Comparison of ENCODE assay signal across 10 mouse cellular contexts in genomic region chr4:147432443-147432790, GRCm38 (mm10). TPM values are rescaled to one million over a fixed set of nuclear protein-coding genes. Genes with fewer than 3 reads are reported as not detected.
DNase-seq lines count a peak whose midpoint lies in the region; ATAC-seq lines count a peak whose summit lies in the region.
"Had no signal": no experiment of that assay in that cellular context is flagged by ENCODE, and none has a peak within 500 bp of the region (broad histone marks: within the 10 kb centered on the region; RNA-seq: fewer than 3 reads in every experiment).

No protein-coding gene starts in this region.

- intact Hi-C loops in gastrocnemius, postnatal 14 days (cut with DNase I; ENCODE audit: low total_unique reads) = no loop called here

- no peaks in the 10 kb centered on the region for H3K4me1 ChIP-seq in kidney, embryonic 16.5 days (ENCODE audit: insufficient read depth, low read length)
- no peaks in the 10 kb centered on the region for H3K4me1 ChIP-seq in embryonic facial prominence, embryonic 15.5 days
- no peaks in the 10 kb centered on the region for H3K4me1 ChIP-seq in hindbrain, embryonic 15.5 days (replicated peaks)
- H3K4me1 ChIP-seq in midbrain, embryonic 14.5 days (ENCODE audit: control insufficient read depth, insufficient read depth, low read length) = no peaks in the 10 kb centered on the region

- H3K4me2 ChIP-seq in kidney, embryonic 16.5 days (replicated peaks; ENCODE audit: low read depth, low read length) = no peak overlapping the region
- no peak overlapping the region for H3K4me2 ChIP-seq in embryonic facial prominence, embryonic 15.5 days (replicated peaks)
- H3K4me2 ChIP-seq in hindbrain, embryonic 15.5 days = no peak overlapping the region
- H3K4me2 ChIP-seq in midbrain, embryonic 14.5 days (ENCODE audit: low read length) = no peak overlapping the region

- 91% methylated on average over 1 of the region's 1 CpGs for WGBS in kidney, embryonic 16.5 days
- WGBS in embryonic facial prominence, embryonic 15.5 days = 84% methylated on average over 1 of the region's 1 CpGs
- 83% methylated on average over 1 of the region's 1 CpGs for WGBS in hindbrain, embryonic 15.5 days
- WGBS in midbrain, embryonic 14.5 days = 89% methylated on average over 1 of the region's 1 CpGs

- H3K27ac ChIP-seq in kidney, embryonic 16.5 days (ENCODE audit: low read length) = no peak overlapping the region
- no peak overlapping the region for H3K27ac ChIP-seq in embryonic facial prominence, embryonic 15.5 days (replicated peaks)
- no peak overlapping the region for H3K27ac ChIP-seq in hindbrain, embryonic 15.5 days (replicated peaks)
- H3K27ac ChIP-seq in midbrain, embryonic 14.5 days (replicated peaks; ENCODE audit: low read depth, low read length) = no peak overlapping the region

- no peak for DNase-seq in kidney, adult 9 months
- no peak for DNase-seq in midbrain, embryonic 14.5 days
- no peak for DNase-seq in frontal cortex, postnatal 10 days (ENCODE audit: low spot score in 2 of 2)
- no peak for DNase-seq in cerebellum, adult 9-10 months
- DNase-seq in gastrocnemius, postnatal 14 days = no peak
- DNase-seq: layer of hippocampus, adult 9-11 months; right cerebral cortex, postnatal 4 days had no signal

- H3K27me3 ChIP-seq in kidney, embryonic 16.5 days (ENCODE audit: insufficient read depth, low read length) = no peaks in the 10 kb centered on the region
- no peaks in the 10 kb centered on the region for H3K27me3 ChIP-seq in embryonic facial prominence, embryonic 15.5 days
- H3K27me3 ChIP-seq in hindbrain, embryonic 15.5 days = no peaks in the 10 kb centered on the region
- no peaks in the 10 kb centered on the region for H3K27me3 ChIP-seq in midbrain, embryonic 14.5 days (ENCODE audit: control insufficient read depth, insufficient read depth, low read length)

- no peaks in the 10 kb centered on the region for H3K36me3 ChIP-seq in kidney, embryonic 16.5 days (ENCODE audit: insufficient read depth, low read length)
- H3K36me3 ChIP-seq in embryonic facial prominence, embryonic 15.5 days = no peaks in the 10 kb centered on the region
- H3K36me3 ChIP-seq in hindbrain, embryonic 15.5 days = no peaks in the 10 kb centered on the region
- no peaks in the 10 kb centered on the region for H3K36me3 ChIP-seq in midbrain, embryonic 14.5 days (ENCODE audit: control insufficient read depth, insufficient read depth, low read length)

- peak; percentile 30 for ATAC-seq in kidney, embryonic 16.5 days (ENCODE audit: low FRiP score, low TSS enrichment)
- ATAC-seq in embryonic facial prominence, embryonic 15.5 days (ENCODE audit: insufficient number of reproducible peaks, low FRiP score, low TSS enrichment, low read depth) = peak; percentile 13
- peak; percentile 17; the same call in 1 of the 2 replicates for ATAC-seq in hindbrain, embryonic 15.5 days (ENCODE audit: low FRiP score, low read depth)
- ATAC-seq in midbrain, embryonic 14.5 days (ENCODE audit: low FRiP score, low TSS enrichment) = peak; percentile 7; the same call in 1 of the 2 replicates

- H3K9me3 ChIP-seq in kidney, embryonic 16.5 days (ENCODE audit: low read length) = peaks cover 37% of the 10 kb centered on the region
- H3K9me3 ChIP-seq in embryonic facial prominence, embryonic 15.5 days (replicated peaks) = peaks cover 43% of the 10 kb centered on the region
- peaks cover 54% of the 10 kb centered on the region for H3K9me3 ChIP-seq in hindbrain, embryonic 15.5 days
- H3K9me3 ChIP-seq in midbrain, embryonic 14.5 days (ENCODE audit: control insufficient read depth, low read length) = peaks cover 54% of the 10 kb centered on the region

- H3K9ac ChIP-seq in kidney, embryonic 16.5 days (replicated peaks; ENCODE audit: low read length) = no peak overlapping the region
- no peak overlapping the region for H3K9ac ChIP-seq in embryonic facial prominence, embryonic 15.5 days
- H3K9ac ChIP-seq in hindbrain, embryonic 15.5 days = no peak overlapping the region
- no peak overlapping the region for H3K9ac ChIP-seq in midbrain, embryonic 14.5 days (replicated peaks; ENCODE audit: low read length)

- H3K4me3 ChIP-seq in kidney, embryonic 16.5 days (ENCODE audit: low read length) = no peak overlapping the region
- no peak overlapping the region for H3K4me3 ChIP-seq in embryonic facial prominence, embryonic 15.5 days (replicated peaks)
- no peak overlapping the region for H3K4me3 ChIP-seq in hindbrain, embryonic 15.5 days
- no peak overlapping the region for H3K4me3 ChIP-seq in midbrain, embryonic 14.5 days (replicated peaks; ENCODE audit: low read depth, low read length)

RNA-seq across cellular contexts. Expression of gene Zfp982, which starts 59.8 kb away (rescaled TPM):
- 6.6 and 6.9 TPM in 2 replicates for polyA plus RNA-seq in kidney, embryonic 16.5 days (2015; fragmentation: Nextera tagmentation; extraction: Ambion mirVana)
- 3.9 and 4.6 TPM in 2 replicates for polyA plus RNA-seq in embryonic facial prominence, embryonic 15.5 days (2015; fragmentation: Nextera tagmentation; extraction: Ambion mirVana)
- 3.9 and 5.0 TPM in 2 replicates for polyA plus RNA-seq in hindbrain, embryonic 15.5 days (2015; fragmentation: Nextera tagmentation; extraction: Ambion mirVana)
- 5.3 and 6.5 TPM in 2 replicates for polyA plus RNA-seq in midbrain, embryonic 14.5 days (2014; fragmentation: Nextera tagmentation; extraction: Ambion mirVana)
- 1 to 10 TPM; 3.5 to 3.8 TPM for total RNA-seq in gastrocnemius, postnatal 14 days (2021)
